Mouse (Mus musculus): ENCODE data around the gene Lsm5.

The Lsm5 gene

DNA sequence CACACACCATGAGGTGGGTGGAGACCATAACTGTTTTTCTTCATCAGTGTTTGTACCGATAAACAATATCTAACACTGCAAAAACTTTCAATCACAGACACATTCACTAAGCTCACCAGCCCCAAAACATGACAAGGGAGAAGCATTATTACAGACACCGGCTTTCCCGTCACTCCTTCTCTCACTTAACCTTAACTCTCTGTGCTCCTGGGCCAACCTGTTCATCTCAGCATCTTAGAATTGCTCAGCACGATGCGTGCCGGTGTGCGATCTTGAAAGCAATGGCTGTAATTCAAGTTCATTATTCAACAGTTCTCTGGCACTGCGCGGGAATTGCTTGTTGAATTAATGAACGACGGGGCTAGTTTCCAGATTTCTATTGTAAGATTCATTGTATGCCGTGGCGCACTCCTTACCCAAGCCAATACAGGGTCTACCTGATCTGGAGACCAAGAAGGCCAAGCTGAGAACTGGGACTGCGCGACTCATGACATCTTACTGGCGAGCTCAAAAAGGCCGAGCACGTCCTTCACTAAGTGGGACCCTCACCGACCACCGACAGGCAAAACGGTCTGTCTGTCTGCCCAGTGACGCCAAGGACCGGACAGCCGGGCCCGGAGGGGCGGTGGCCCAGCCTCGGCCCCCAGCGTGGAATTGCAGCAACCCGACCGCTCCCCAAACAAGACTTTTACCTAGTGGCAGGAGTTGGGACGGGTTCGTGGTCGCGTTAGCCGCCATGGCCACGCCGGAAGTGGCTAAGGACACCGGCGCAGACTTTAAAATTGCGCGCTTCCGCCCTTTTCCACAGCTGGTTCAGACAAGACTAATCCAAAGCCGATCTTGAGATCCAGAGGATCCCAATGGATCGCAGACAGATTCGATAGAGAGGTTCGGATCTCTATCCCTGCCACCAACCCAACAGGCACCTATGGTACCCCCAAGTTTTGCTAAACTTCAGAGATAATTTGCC, at the start of gene Lsm5:
Gene Lsm5 (minus strand): TSS at position 780 of the 970 bp plus-strand sequence.
- DNase-seq: peak; percentile 86

DNA sequence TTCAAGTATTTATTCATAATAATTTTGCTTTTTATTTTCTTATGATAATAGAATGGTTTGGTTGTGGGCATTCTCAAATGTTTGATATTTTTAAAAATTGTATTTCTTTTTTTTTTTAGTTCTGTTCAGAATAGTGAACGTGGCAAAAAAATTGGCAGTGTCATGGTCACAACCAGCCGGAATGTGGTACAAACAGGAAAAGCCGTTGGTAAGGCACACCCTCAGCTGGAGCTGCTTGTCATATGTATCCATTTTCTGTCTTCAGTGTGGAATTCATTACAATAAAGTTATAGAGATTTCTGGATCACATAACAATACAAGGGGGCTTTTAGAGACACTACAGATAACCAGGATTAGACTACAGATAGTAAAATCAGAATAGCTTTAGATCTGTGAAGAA, 49.2 kb upstream of the Lsm5 start:
- DNase-seq: no peak

DNA sequence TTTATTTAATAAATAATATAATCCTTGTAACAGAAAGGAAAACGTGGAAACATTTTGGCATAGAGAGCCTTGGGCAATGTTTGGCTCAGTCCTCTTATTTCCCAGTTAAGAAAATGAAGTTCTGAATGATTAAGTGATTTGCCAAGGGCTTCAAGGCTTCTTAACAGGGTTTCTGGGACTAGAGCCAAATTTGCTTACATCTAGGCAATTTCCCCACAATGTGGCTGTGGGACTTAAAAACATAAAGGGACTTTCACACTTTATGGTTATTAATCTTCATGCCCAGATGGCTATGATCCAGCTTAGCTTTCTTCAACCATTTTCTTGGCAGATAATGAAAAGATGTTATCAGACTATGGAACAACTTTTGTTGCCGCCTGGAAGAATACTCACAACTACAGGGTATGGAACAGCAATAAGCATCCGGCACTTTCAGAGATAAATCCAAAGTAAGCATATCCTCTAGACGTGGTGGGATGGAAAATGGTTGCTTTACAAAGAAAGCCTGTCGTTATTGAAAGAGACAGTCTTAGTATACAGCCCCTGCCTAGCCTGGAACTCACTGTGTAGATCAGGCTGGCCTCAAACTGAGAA, 41.5 kb upstream of the Lsm5 start:
- DNase-seq: no peak

DNA sequence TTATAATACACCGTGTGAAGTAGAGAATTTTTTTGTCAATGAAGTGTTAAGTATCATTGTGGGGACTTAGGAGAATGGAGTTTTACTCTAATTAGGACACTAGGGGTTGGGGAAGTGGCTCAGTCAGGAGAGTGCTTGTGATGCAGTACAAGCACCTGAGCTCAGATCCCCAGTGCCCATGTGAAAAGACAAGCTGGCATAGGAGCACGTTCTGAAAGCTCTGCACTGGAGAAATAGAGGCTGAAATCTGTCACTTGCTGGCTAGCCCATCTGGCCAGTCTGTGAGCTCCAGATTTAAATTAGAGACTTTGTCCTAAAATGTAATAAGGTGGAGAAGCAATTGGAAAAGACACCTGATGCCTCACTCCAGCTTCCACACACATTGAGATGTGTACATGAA, 28.0 kb upstream of the Lsm5 start:
- no peak for DNase-seq

DNA sequence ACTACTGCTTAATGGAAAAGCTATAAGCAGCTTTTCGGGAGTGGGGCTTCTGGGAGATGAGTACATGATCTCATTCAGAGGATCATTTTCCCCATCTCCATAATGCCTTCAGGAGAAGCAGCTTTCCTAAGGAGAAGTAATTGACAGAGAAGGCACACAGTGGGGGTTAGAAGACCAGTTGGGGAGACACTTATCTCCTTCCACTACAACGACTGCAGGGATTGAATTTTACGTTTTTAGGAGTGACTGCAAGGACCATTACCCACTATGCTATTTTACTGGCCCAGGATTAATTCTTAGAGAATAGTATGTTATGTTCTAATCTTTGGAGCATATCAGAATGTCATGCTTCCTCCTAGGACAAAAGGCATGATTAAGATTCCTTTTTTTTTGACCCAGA, 16.4 kb upstream of the Lsm5 start:
- DNase-seq: no peak

DNA sequence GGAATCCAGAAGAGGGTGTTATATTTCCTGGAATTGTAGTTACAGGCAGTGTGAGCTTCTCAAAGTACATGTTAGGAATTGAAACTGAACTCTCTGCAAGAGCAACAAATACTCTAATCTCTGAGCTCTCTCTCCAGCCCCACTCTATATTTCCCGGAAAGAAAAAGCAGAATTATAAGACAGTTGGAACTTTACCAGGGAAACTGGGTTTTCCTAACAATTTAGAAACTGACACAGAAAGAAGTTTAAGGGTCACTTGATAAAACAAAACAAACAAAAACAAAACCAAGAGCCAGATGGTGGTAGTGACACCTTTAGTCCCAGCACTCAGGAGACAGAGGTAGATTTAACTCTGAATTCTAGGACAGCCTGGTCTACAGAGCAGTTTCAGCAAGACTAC, 14.6 kb upstream of the Lsm5 start:
- DNase-seq: no peak

DNA sequence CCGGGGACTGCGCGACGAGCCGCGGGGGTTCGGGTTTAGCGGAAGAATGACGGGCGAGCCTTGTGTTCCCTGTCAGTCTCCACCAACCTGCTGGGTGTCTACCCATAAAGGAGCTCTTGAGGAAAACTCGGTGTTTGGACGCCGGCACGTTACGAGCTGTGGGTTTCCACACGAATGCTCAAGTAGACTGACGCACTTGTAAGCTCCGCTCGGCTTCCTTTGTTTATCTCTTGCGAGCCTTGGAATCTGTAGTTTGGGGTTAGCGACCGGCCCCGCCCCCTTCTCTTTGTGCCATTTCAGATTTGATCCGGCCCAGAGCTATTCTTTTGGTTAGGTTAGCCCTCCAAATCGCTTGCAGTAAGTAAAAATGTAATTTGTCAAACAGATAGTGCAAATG, 10.8 kb upstream of the Lsm5 start:
- no peak for DNase-seq

DNA sequence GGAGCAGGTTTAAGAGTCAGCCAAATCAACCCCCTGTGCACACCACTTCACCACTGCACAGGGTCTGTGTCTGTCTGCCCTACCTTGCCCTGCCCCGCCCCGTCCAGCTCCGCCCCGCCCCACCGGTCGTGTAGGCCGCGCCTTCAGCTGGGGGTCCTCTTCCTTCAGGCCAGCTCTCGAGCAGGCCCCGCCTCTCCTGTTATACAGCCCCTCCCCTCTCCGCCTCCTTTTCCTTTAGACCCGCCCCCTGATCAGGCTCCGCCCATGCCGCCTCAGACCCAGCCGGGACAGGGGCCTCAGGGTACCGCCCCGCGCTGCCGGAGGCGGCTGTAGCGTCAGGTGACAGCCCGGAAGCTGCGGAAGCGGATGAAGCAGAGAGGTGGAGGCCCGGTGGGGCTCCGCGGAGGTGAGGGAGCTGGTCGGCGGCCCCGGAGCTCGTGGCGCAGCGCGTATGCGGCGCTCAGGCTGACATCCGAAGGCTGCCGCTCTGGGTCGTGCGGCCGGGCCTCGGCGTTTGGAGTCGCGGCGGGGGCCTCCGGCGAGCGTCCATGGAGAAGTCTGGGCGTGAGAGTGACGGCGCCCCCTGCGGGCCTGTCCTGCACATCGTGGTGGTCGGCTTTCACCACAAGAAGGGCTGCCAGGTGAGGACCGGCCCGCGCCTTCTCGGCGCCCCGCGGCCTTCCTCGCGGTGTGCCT, 10.2 kb upstream of the Lsm5 start, which contains the start of gene Avl9:
Gene Avl9 (plus strand): TSS at position 326 of the 696 bp plus-strand sequence.
- DNase-seq: peak; percentile 98

DNA sequence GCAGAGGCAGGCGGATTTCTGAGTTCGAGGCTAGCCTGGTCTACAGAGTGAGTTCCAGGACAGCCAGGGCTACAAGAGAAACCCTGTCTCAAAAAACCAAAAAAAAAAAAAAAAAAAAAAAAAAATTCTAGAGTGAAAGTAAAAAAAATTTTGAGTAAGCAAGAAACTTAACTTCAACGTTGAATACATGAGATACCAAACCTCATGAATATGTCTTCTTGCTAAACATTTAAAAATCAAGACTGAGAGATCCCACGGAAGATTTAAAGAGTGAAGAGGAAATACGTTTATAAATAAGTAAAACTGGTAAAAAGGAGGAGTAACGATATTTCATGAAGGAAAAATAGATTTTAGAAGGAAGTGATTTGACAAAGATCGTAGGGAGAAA, 9.7 kb upstream of the Lsm5 start:
- DNase-seq: no peak

DNA sequence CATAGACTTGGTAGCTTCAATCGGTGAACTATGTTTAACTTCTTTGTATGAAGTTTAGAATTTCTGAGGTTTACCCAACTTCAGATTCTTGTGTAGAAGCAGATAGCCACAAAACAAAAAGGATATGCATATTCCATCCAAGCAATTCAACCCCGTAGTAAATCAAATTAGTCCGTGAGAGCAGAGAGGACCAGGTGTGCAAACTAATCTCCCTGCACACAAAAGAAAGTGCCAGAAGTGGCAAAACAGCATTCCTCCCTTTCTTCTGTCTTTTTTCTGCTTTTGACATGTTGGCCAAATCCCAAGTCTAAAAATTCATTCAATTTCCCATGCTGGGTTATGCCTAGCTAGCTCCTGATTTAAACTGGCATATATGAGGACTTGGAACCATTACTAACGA, 12.1 kb downstream of the Lsm5 start:
- DNase-seq: no peak

DNA sequence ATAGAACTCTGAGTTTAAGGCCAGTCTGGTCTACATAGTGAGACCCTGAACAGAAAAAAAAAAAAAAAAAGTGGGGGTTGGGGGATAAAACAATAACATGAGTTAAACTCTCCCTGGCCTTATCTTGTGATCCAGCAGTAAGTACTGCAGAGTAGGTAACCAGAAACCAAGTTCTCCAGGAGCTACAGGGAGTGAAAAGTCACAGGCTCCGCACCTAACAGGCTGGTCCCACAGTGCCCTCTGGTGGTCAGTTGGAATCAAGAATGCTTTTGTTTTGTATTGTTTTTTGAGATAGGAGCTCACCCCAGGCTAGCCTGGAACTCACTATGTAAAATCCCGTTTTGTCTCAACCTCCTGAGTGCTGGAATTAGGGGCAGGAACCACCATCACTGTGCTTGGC, 13.3 kb downstream of the Lsm5 start:
- DNase-seq: peak; percentile 38

DNA sequence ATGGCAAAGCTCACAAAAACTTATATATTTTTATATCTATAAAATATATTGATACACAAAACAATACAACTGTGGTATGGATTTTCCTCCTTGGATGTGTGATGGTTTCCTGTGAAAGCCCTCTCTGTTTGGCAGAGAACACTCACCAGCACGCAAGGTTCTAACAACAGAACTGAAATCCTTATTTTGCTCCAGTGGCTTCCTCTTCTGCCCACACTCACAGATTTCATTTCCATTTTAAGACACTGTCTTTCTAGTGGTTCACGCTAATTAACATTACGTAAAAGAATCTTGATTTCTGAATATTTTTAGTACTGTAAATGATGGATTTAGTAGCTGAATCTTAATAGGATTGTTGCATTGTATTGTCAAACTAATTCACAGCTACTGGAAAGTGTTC, 16.3 kb downstream of the Lsm5 start:
- no peak for DNase-seq

DNA sequence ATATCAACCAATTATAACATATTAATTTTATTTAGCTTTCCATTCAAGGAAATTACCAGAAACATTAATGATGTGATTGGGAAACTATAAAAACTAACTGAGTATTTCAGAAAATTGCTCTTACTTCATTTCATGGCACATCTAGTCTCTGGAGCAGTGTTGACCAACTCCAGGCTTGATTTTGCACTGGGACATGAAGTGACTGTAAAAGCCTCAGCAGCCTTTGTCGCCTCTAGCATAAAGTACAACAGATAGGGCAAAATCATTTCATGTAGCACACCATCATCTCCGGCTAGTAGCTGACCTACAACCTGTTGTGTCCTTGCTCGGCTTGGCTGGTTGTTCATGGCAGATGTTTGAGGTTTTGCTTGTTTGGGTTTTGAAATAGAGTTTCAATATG, 40.1 kb downstream of the Lsm5 start:
- no peak for DNase-seq

DNA sequence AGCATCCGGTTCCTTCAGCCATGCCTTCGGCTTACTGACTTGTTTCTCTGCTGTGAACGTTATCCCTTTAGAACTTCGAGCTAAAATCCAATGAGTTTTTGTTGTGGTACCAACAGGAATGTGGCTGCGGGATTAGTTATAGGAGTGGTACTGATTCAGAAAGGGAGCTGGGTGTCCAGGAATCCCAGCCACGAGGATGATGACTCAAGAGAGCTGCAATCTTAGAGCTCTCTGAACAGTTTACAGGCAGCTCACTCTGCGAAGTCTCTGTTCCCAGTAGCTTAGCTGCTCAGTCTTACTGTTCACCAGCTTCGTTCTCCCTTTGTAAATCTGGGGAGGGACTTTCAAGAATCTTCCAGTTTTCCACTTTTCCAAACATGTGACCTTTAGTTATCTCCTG, 49.1 kb downstream of the Lsm5 start:
- no peak for DNase-seq

DNA sequence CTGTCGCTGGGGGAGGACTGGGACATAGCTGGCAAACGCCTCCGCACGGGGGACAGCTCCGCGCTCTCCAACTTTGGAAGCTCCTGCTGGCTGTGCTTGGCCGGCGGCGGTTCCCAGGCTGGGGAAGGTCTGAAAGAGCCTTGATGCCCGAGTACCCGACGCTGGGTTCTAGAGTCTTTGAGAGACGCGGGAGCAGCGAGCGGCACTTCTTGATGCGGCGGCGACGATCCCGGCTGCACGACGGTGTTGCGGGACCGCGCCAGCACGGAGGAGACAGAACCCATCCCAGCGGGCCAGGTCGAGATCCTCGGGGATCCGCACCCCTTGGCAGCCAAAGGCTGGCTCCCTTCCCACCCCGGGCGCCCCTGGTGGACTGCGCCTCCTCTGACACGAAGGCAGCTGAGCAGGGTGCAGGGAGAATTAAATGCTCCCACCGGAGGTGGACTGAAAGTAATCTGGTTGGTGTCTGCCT, 52.4 kb downstream of the Lsm5 start:
- no peak for DNase-seq

All from layer of hippocampus, adult 9-11 months (tissue).